Mouse (Mus musculus): ENCODE data around the gene Rbfox2. TPM values are rescaled to one million over a fixed set of nuclear protein-coding genes. Genes with fewer than 3 reads are reported as not detected.

Gene Rbfox2
- polyA plus RNA-seq, 1 experiment from 2014 or later = 159 TPM

- peaks cover 37% of the 10 kb centered on the region for H3K36me3 ChIP-seq
- H3K4me3 ChIP-seq = no peak overlapping the region
- H3K27me3 ChIP-seq (replicated peaks) = no peaks in the 10 kb centered on the region
- ATAC-seq (ENCODE audit: low FRiP score, low read depth) = no peak
- no peaks in the 10 kb centered on the region for H3K9me3 ChIP-seq
- H3K4me1 ChIP-seq = peaks cover 9% of the 10 kb centered on the region; the same call in 1 of the 2 replicates
- H3K9ac ChIP-seq = no peak overlapping the region
- 18% methylated on average over 3 of the region's 3 CpGs for WGBS
- no peak overlapping the region for H3K27ac ChIP-seq
- H3K4me2 ChIP-seq (replicated peaks) = no peak overlapping the region
Observed at GRCm38 (mm10) chr15:77117209-77117608, 189.6 kb downstream of the Rbfox2 start.

- no peak for ATAC-seq (ENCODE audit: low FRiP score, low read depth)
- H3K4me2 ChIP-seq (replicated peaks) = no peak overlapping the region
- no peaks in the 10 kb centered on the region for H3K27me3 ChIP-seq (replicated peaks)
- H3K4me1 ChIP-seq = peaks cover 9% of the 10 kb centered on the region; the same call in 1 of the 2 replicates
- no peak overlapping the region for H3K4me3 ChIP-seq
- H3K27ac ChIP-seq = no peak overlapping the region
- WGBS = 90% methylated on average over 9 of the region's 9 CpGs
- peaks cover 44% of the 10 kb centered on the region for H3K36me3 ChIP-seq
- no peaks in the 10 kb centered on the region for H3K9me3 ChIP-seq
- H3K9ac ChIP-seq = no peak overlapping the region
Observed at GRCm38 (mm10) chr15:77116139-77116722, 190.6 kb downstream of the Rbfox2 start.

GRCm38 (mm10) chr15:77115456-77115855 lies 191.3 kb downstream of the Rbfox2 start:
- Histone ChIP-seq H3K36me3 (peaks cover 44% of the 10 kb centered on the region), H3K4me1 (peaks cover 9% of the 10 kb centered on the region; the same call in 1 of the 2 replicates), H3K9me3 (no peaks in the 10 kb centered on the region), H3K9ac (no peak overlapping the region), H3K27ac (no peak overlapping the region), H3K27me3 (replicated peaks) (no peaks in the 10 kb centered on the region), H3K4me2 (replicated peaks) (no peak overlapping the region), H3K4me3 (no peak overlapping the region)
- no peak for ATAC-seq (ENCODE audit: low FRiP score, low read depth)
- 82% methylated on average over 4 of the region's 4 CpGs for WGBS

GRCm38 (mm10) chr15:77113591-77113990 lies 193.2 kb downstream of the Rbfox2 start:
- 94% methylated on average over 9 of the region's 9 CpGs for WGBS
- H3K9me3 ChIP-seq = no peaks in the 10 kb centered on the region
- H3K27ac ChIP-seq = no peak overlapping the region
- H3K4me3 ChIP-seq = no peak overlapping the region
- H3K4me1 ChIP-seq = peaks cover 7% of the 10 kb centered on the region; the same call in 1 of the 2 replicates
- H3K9ac ChIP-seq = no peak overlapping the region
- no peak for ATAC-seq (ENCODE audit: low FRiP score, low read depth)
- peaks cover 40% of the 10 kb centered on the region for H3K36me3 ChIP-seq
- no peak overlapping the region for H3K4me2 ChIP-seq (replicated peaks)
- no peaks in the 10 kb centered on the region for H3K27me3 ChIP-seq (replicated peaks)

GRCm38 (mm10) chr15:77112378-77112777 lies 194.4 kb downstream of the Rbfox2 start:
- Histone ChIP-seq H3K36me3 (peaks cover 43% of the 10 kb centered on the region), H3K27ac (no peak overlapping the region; the same call in 1 of the 2 replicates), H3K9ac (no peak overlapping the region), H3K9me3 (no peaks in the 10 kb centered on the region), H3K27me3 (replicated peaks) (no peaks in the 10 kb centered on the region), H3K4me1 (no peaks in the 10 kb centered on the region), H3K4me2 (replicated peaks) (no peak overlapping the region), H3K4me3 (no peak overlapping the region)
- no peak for ATAC-seq (ENCODE audit: low FRiP score, low read depth)
- 94% methylated on average over 2 of the region's 2 CpGs for WGBS

GRCm38 (mm10) chr15:77111924-77112323 lies 194.9 kb downstream of the Rbfox2 start:
- ATAC-seq (ENCODE audit: low FRiP score, low read depth) = no peak
- no peaks in the 10 kb centered on the region for H3K27me3 ChIP-seq (replicated peaks)
- no peaks in the 10 kb centered on the region for H3K4me1 ChIP-seq
- H3K4me2 ChIP-seq (replicated peaks) = no peak overlapping the region
- no peak overlapping the region for H3K9ac ChIP-seq
- H3K27ac ChIP-seq = no peak overlapping the region; the same call in 1 of the 2 replicates
- H3K4me3 ChIP-seq = no peak overlapping the region
- H3K36me3 ChIP-seq = peaks cover 43% of the 10 kb centered on the region
- H3K9me3 ChIP-seq = no peaks in the 10 kb centered on the region
- WGBS = 86% methylated on average over 7 of the region's 7 CpGs

- Histone ChIP-seq H3K9ac (no peak overlapping the region), H3K4me1 (no peaks in the 10 kb centered on the region), H3K27me3 (replicated peaks) (no peaks in the 10 kb centered on the region), H3K4me3 (no peak overlapping the region), H3K36me3 (peaks cover 33% of the 10 kb centered on the region), H3K27ac (no peak overlapping the region), H3K4me2 (replicated peaks) (no peak overlapping the region), H3K9me3 (no peaks in the 10 kb centered on the region)
- 89% methylated on average over 11 of the region's 11 CpGs for WGBS
- no peak for ATAC-seq (ENCODE audit: low FRiP score, low read depth)
Observed at GRCm38 (mm10) chr15:77110452-77110851, 196.4 kb downstream of the Rbfox2 start.

GRCm38 (mm10) chr15:77107169-77107908 lies 199.5 kb downstream of the Rbfox2 start:
- no peak for ATAC-seq (ENCODE audit: low FRiP score, low read depth)
- Histone ChIP-seq H3K4me3 (no peak overlapping the region), H3K27me3 (replicated peaks) (no peaks in the 10 kb centered on the region), H3K27ac (no peak overlapping the region), H3K9me3 (no peaks in the 10 kb centered on the region), H3K9ac (no peak overlapping the region), H3K4me2 (replicated peaks) (no peak overlapping the region), H3K4me1 (no peaks in the 10 kb centered on the region; the same call in 1 of the 2 replicates), H3K36me3 (peaks cover 14% of the 10 kb centered on the region)
- WGBS = 83% methylated on average over 10 of the region's 10 CpGs

GRCm38 (mm10) chr15:77105273-77105672 lies 201.5 kb downstream of the Rbfox2 start:
- Histone ChIP-seq H3K4me3 (no peak overlapping the region), H3K27me3 (replicated peaks) (no peaks in the 10 kb centered on the region), H3K36me3 (peaks cover 21% of the 10 kb centered on the region), H3K27ac (no peak overlapping the region), H3K9ac (no peak overlapping the region), H3K9me3 (no peaks in the 10 kb centered on the region), H3K4me2 (replicated peaks) (no peak overlapping the region), H3K4me1 (no peaks in the 10 kb centered on the region; the same call in 1 of the 2 replicates)
- 80% methylated on average over 10 of the region's 10 CpGs for WGBS
- ATAC-seq (ENCODE audit: low FRiP score, low read depth) = no peak

GRCm38 (mm10) chr15:77104349-77105158 lies 202.2 kb downstream of the Rbfox2 start:
- no peak overlapping the region for H3K27ac ChIP-seq
- 64% methylated on average over 10 of the region's 10 CpGs for WGBS
- no peaks in the 10 kb centered on the region for H3K27me3 ChIP-seq (replicated peaks)
- H3K4me1 ChIP-seq = no peaks in the 10 kb centered on the region; the same call in 1 of the 2 replicates
- H3K36me3 ChIP-seq = peaks cover 23% of the 10 kb centered on the region
- no peak overlapping the region for H3K4me2 ChIP-seq (replicated peaks)
- H3K4me3 ChIP-seq = no peak overlapping the region
- no peak overlapping the region for H3K9ac ChIP-seq
- H3K9me3 ChIP-seq = no peaks in the 10 kb centered on the region
- no peak for ATAC-seq (ENCODE audit: low FRiP score, low read depth)

- Histone ChIP-seq H3K9ac (no peak overlapping the region), H3K4me3 (no peak overlapping the region), H3K27me3 (replicated peaks) (no peaks in the 10 kb centered on the region), H3K27ac (no peak overlapping the region), H3K4me1 (no peaks in the 10 kb centered on the region; the same call in 1 of the 2 replicates), H3K4me2 (replicated peaks) (no peak overlapping the region), H3K9me3 (no peaks in the 10 kb centered on the region), H3K36me3 (peaks cover 35% of the 10 kb centered on the region)
- ATAC-seq (ENCODE audit: low FRiP score, low read depth) = no peak
- WGBS = 71% methylated on average over 5 of the region's 5 CpGs
Observed at GRCm38 (mm10) chr15:77102685-77103084, 204.1 kb downstream of the Rbfox2 start.

- H3K27ac ChIP-seq = no peak overlapping the region
- 74% methylated on average over 3 of the region's 3 CpGs for WGBS
Observed at GRCm38 (mm10) chr15:77099756-77100155, 207.0 kb downstream of the Rbfox2 start.

More at GRCm38 (mm10) chr15:77099756-77100155, 207.0 kb downstream of the Rbfox2 start:
- H3K9ac ChIP-seq = no peak overlapping the region
- peaks cover 47% of the 10 kb centered on the region for H3K36me3 ChIP-seq
- H3K4me3 ChIP-seq = no peak overlapping the region
- no peak for ATAC-seq (ENCODE audit: low FRiP score, low read depth)
- no peaks in the 10 kb centered on the region for H3K9me3 ChIP-seq
- H3K27me3 ChIP-seq (replicated peaks) = no peaks in the 10 kb centered on the region
- no peaks in the 10 kb centered on the region; the same call in 1 of the 2 replicates for H3K4me1 ChIP-seq
- H3K4me2 ChIP-seq (replicated peaks) = no peak overlapping the region

Data from neural tube, embryonic 12.5 days (tissue).